Mouse (Mus musculus) heart, embryonic 14.5 days (tissue): Measurements from ENCODE around the gene Luzp1. TPM values are rescaled to one million over a fixed set of nuclear protein-coding genes. Genes with fewer than 3 reads are reported as not detected.

ENCODE experiments used
- ATAC-seq: fragments of 200-750 bp; cut with Nextera tagmentation; 2 replicates; pipeline ENCODE4 v1.8.0; 2017; ENCODE audit warnings: low read depth, moderate TSS enrichment; ENCODE audit not compliant: insufficient number of reproducible peaks, insufficient read depth, low FRiP score
- H3K27ac ChIP-seq, 2 experiments: fragments of 200-500 bp in 1 of 2; fragments of 300-500 bp in 1 of 2; sonication (generic) in 1 of 2; replicated peaks in 1 of 2; 2 replicates each; pipeline ENCODE4 v1.5.1; 2012 to 2014; ENCODE audit warnings: low read depth in 2 of 2, low read length in 2 of 2, control low read depth in 1 of 2, mild to moderate bottlenecking in 1 of 2, mixed read lengths in 1 of 2; ENCODE audit not compliant: control insufficient read depth in 1 of 2, insufficient read depth in 1 of 2
- H3K27me3 ChIP-seq: fragments of 300-500 bp; sonication (generic); 2 replicates; pipeline ENCODE4 v1.6.1; 2014; ENCODE audit warnings: mild to moderate bottlenecking, low read length, control low read depth; ENCODE audit not compliant: control insufficient read depth, insufficient read depth
- H3K36me3 ChIP-seq: fragments of 300-500 bp; sonication (generic); 2 replicates; pipeline ENCODE4 v1.6.1; 2014; ENCODE audit warnings: mild to moderate bottlenecking, control low read depth, low read length, mixed read lengths; ENCODE audit not compliant: control insufficient read depth, insufficient read depth
- H3K4me1 ChIP-seq, 2 experiments: fragments of 200-500 bp in 1 of 2; fragments of 300-500 bp in 1 of 2; sonication (generic) in 1 of 2; 2 replicates each; pipeline ENCODE4 v1.6.1; 2012 to 2014; ENCODE audit warnings: low read length in 2 of 2, control low read depth in 1 of 2, mixed read lengths in 1 of 2; ENCODE audit not compliant: control insufficient read depth in 2 of 2, insufficient read depth in 2 of 2
- H3K4me2 ChIP-seq: fragments of 300-500 bp; sonication (generic); 2 replicates; pipeline ENCODE4 v1.6.1; 2014; ENCODE audit warnings: mild to moderate bottlenecking, low read length
- H3K4me3 ChIP-seq, 2 experiments: fragments of 200-500 bp in 1 of 2; fragments of 300-500 bp in 1 of 2; sonication (generic) in 1 of 2; 2 replicates each; pipeline ENCODE4 v1.5.1; 2012 to 2014; ENCODE audit warnings: low read length in 2 of 2, mild to moderate bottlenecking in 2 of 2, control low read depth in 1 of 2, low read depth in 1 of 2, moderate library complexity in 1 of 2; ENCODE audit not compliant: control insufficient read depth in 1 of 2, insufficient read depth in 1 of 2
- H3K9ac ChIP-seq: fragments of 300-500 bp; sonication (generic); 2 replicates; pipeline ENCODE4 v1.6.1; 2014; ENCODE audit warnings: mild to moderate bottlenecking, low read length
- H3K9me3 ChIP-seq: fragments of 300-500 bp; sonication (generic); 2 replicates; pipeline ENCODE4 v1.6.1; 2016; ENCODE audit warnings: low read length, control low read depth; ENCODE audit not compliant: control insufficient read depth
- WGBS: fragments of 180-500 bp; shearing (Covaris S2); extraction: QIAGEN DNeasy Blood & Tissue Kit; methylation state at CpG from one replicate; pipeline ENCODE4 v1.1.7; 2014; 5-methylcytosine and 5-hydroxymethylcytosine counted together
- polyA plus RNA-seq: library from polyadenylated mRNA; unstranded; fragments of >200 nt; fragmentation: Nextera tagmentation; extraction: Ambion mirVana; gene quantifications from 2 replicates; pipeline ENCODE4 v1.2.1, GENCODE M21; 2014

Luzp1 gene
- polyA plus RNA-seq, 1 experiment from 2014 or later: 90.5 TPM

GRCm38 (mm10) chr4:136439106-136439505 lies 30.5 kb upstream of the Luzp1 start:
- H3K27ac ChIP-seq: no peak overlapping the region
- H3K9me3 ChIP-seq: no peaks in the 10 kb centered on the region
- no peak for ATAC-seq
- peaks cover 2 to 5% of the 10 kb centered on the region in 2 experiments; a peak in 2 of 4 replicates for H3K4me1 ChIP-seq
- H3K4me2 ChIP-seq: no peak overlapping the region
- no peaks in the 10 kb centered on the region for H3K27me3 ChIP-seq
- WGBS: 66% methylated on average over 4 of the region's 4 CpGs
- no peak overlapping the region for H3K4me3 ChIP-seq
- no peaks in the 10 kb centered on the region for H3K36me3 ChIP-seq
- H3K9ac ChIP-seq: no peak overlapping the region

GRCm38 (mm10) chr4:136441354-136442043 lies 28.1 kb upstream of the Luzp1 start:
- H3K4me1 ChIP-seq: peaks cover 2 to 5% of the 10 kb centered on the region in 2 experiments; a peak in 2 of 4 replicates
- H3K9ac ChIP-seq: no peak overlapping the region
- no peaks in the 10 kb centered on the region for H3K9me3 ChIP-seq
- no peak overlapping the region for H3K4me2 ChIP-seq
- no peaks in the 10 kb centered on the region for H3K36me3 ChIP-seq
- no peak for ATAC-seq
- WGBS: 45% methylated on average over 15 of the region's 15 CpGs
- no peak overlapping the region for H3K27ac ChIP-seq
- H3K4me3 ChIP-seq: no peak overlapping the region
- H3K27me3 ChIP-seq: no peaks in the 10 kb centered on the region

GRCm38 (mm10) chr4:136444561-136444960 lies 25.0 kb upstream of the Luzp1 start:
- no peaks in the 10 kb centered on the region for H3K36me3 ChIP-seq
- no peaks in the 10 kb centered on the region for H3K27me3 ChIP-seq
- no peak overlapping the region for H3K27ac ChIP-seq
- WGBS: 65% methylated on average over 4 of the region's 4 CpGs
- no peak for ATAC-seq
- H3K9ac ChIP-seq: no peak overlapping the region
- H3K9me3 ChIP-seq: no peaks in the 10 kb centered on the region
- H3K4me1 ChIP-seq: peaks cover 0 to 5% of the 10 kb centered on the region in 2 experiments; a peak in 2 of 4 replicates
- no peak overlapping the region for H3K4me3 ChIP-seq
- H3K4me2 ChIP-seq: no peak overlapping the region

GRCm38 (mm10) chr4:136449795-136450194 lies 19.8 kb upstream of the Luzp1 start:
- Histone ChIP-seq H3K27me3 (no peaks in the 10 kb centered on the region), H3K4me1 (peaks cover 2 to 13% of the 10 kb centered on the region in 2 experiments; a peak in 3 of 4 replicates), H3K9ac (no peak overlapping the region), H3K4me2 (no peak overlapping the region), H3K9me3 (no peaks in the 10 kb centered on the region), H3K36me3 (no peaks in the 10 kb centered on the region), H3K27ac (no peak overlapping the region), H3K4me3 (no peak overlapping the region)
- WGBS: 81% methylated on average over 5 of the region's 5 CpGs
- ATAC-seq: no peak

- no peak for ATAC-seq
- Histone ChIP-seq H3K4me1 (peaks cover 2 to 17% of the 10 kb centered on the region in 2 experiments; a peak in 3 of 4 replicates), H3K4me3 (no peak overlapping the region), H3K9ac (no peak overlapping the region), H3K27ac (no peak overlapping the region), H3K27me3 (no peaks in the 10 kb centered on the region), H3K4me2 (no peak overlapping the region), H3K36me3 (no peaks in the 10 kb centered on the region), H3K9me3 (no peaks in the 10 kb centered on the region)
- 63% methylated on average over 4 of the region's 4 CpGs for WGBS
Measured at GRCm38 (mm10) chr4:136450271-136450670, 19.3 kb upstream of the Luzp1 start.

GRCm38 (mm10) chr4:136451564-136451963 lies 18.0 kb upstream of the Luzp1 start:
- Histone ChIP-seq H3K4me3 (no peak overlapping the region), H3K27ac (0 out of 4 replicates have a peak overlapping the region, but pooled peaks of 1 of the 2 experiments have one; percentile 24), H3K4me1 (peaks cover 2 to 19% of the 10 kb centered on the region in 2 experiments; a peak in 3 of 4 replicates), H3K9me3 (no peaks in the 10 kb centered on the region), H3K9ac (no peak overlapping the region), H3K36me3 (no peaks in the 10 kb centered on the region), H3K27me3 (no peaks in the 10 kb centered on the region), H3K4me2 (peak overlapping the region; percentile 31)
- ATAC-seq: no peak; the same call in 1 of the 2 replicates
- 4% methylated on average over 6 of the region's 6 CpGs for WGBS

GRCm38 (mm10) chr4:136452286-136452685 lies 17.3 kb upstream of the Luzp1 start:
- no peak for ATAC-seq

More at GRCm38 (mm10) chr4:136452286-136452685, 17.3 kb upstream of the Luzp1 start:
- Histone ChIP-seq H3K4me3 (no peak overlapping the region), H3K4me2 (no peak overlapping the region), H3K9ac (no peak overlapping the region), H3K36me3 (no peaks in the 10 kb centered on the region), H3K9me3 (no peaks in the 10 kb centered on the region), H3K4me1 (peaks cover 2 to 19% of the 10 kb centered on the region in 2 experiments; a peak in 3 of 4 replicates), H3K27me3 (no peaks in the 10 kb centered on the region), H3K27ac (no peak overlapping the region)
- 81% methylated on average over 3 of the region's 3 CpGs for WGBS
